Mouse (Mus musculus) heart, embryonic 14.5 days (tissue): Measurements from ENCODE around the gene Khk. TPM values are rescaled to one million over a fixed set of nuclear protein-coding genes. Genes with fewer than 3 reads are reported as not detected.
A peak's percentile ranks its signal among the peaks of the same experiment; 100 is the strongest.

ENCODE experiments used
- ATAC-seq: fragments of 200-750 bp; cut with Nextera tagmentation; 2 replicates; pipeline ENCODE4 v1.8.0; 2017; ENCODE audit warnings: low read depth, moderate TSS enrichment; ENCODE audit not compliant: insufficient number of reproducible peaks, insufficient read depth, low FRiP score
- H3K27ac ChIP-seq, 2 experiments: fragments of 200-500 bp in 1 of 2; fragments of 300-500 bp in 1 of 2; sonication (generic) in 1 of 2; replicated peaks in 1 of 2; 2 replicates each; pipeline ENCODE4 v1.5.1; 2012 to 2014; ENCODE audit warnings: low read depth in 2 of 2, low read length in 2 of 2, control low read depth in 1 of 2, mild to moderate bottlenecking in 1 of 2, mixed read lengths in 1 of 2; ENCODE audit not compliant: control insufficient read depth in 1 of 2, insufficient read depth in 1 of 2
- H3K27me3 ChIP-seq: fragments of 300-500 bp; sonication (generic); 2 replicates; pipeline ENCODE4 v1.6.1; 2014; ENCODE audit warnings: mild to moderate bottlenecking, low read length, control low read depth; ENCODE audit not compliant: control insufficient read depth, insufficient read depth
- H3K36me3 ChIP-seq: fragments of 300-500 bp; sonication (generic); 2 replicates; pipeline ENCODE4 v1.6.1; 2014; ENCODE audit warnings: mild to moderate bottlenecking, control low read depth, low read length, mixed read lengths; ENCODE audit not compliant: control insufficient read depth, insufficient read depth
- H3K4me1 ChIP-seq, 2 experiments: fragments of 200-500 bp in 1 of 2; fragments of 300-500 bp in 1 of 2; sonication (generic) in 1 of 2; 2 replicates each; pipeline ENCODE4 v1.6.1; 2012 to 2014; ENCODE audit warnings: low read length in 2 of 2, control low read depth in 1 of 2, mixed read lengths in 1 of 2; ENCODE audit not compliant: control insufficient read depth in 2 of 2, insufficient read depth in 2 of 2
- H3K4me2 ChIP-seq: fragments of 300-500 bp; sonication (generic); 2 replicates; pipeline ENCODE4 v1.6.1; 2014; ENCODE audit warnings: mild to moderate bottlenecking, low read length
- H3K4me3 ChIP-seq, 2 experiments: fragments of 200-500 bp in 1 of 2; fragments of 300-500 bp in 1 of 2; sonication (generic) in 1 of 2; 2 replicates each; pipeline ENCODE4 v1.5.1; 2012 to 2014; ENCODE audit warnings: low read length in 2 of 2, mild to moderate bottlenecking in 2 of 2, control low read depth in 1 of 2, low read depth in 1 of 2, moderate library complexity in 1 of 2; ENCODE audit not compliant: control insufficient read depth in 1 of 2, insufficient read depth in 1 of 2
- H3K9ac ChIP-seq: fragments of 300-500 bp; sonication (generic); 2 replicates; pipeline ENCODE4 v1.6.1; 2014; ENCODE audit warnings: mild to moderate bottlenecking, low read length
- H3K9me3 ChIP-seq: fragments of 300-500 bp; sonication (generic); 2 replicates; pipeline ENCODE4 v1.6.1; 2016; ENCODE audit warnings: low read length, control low read depth; ENCODE audit not compliant: control insufficient read depth
- WGBS: fragments of 180-500 bp; shearing (Covaris S2); extraction: QIAGEN DNeasy Blood & Tissue Kit; methylation state at CpG from one replicate; pipeline ENCODE4 v1.1.7; 2014; 5-methylcytosine and 5-hydroxymethylcytosine counted together
- polyA plus RNA-seq: library from polyadenylated mRNA; unstranded; fragments of >200 nt; fragmentation: Nextera tagmentation; extraction: Ambion mirVana; gene quantifications from 2 replicates; pipeline ENCODE4 v1.2.1, GENCODE M21; 2014

Khk gene
- polyA plus RNA-seq, 1 experiment from 2014 or later, result 12.1 TPM

- no peak overlapping the region for H3K4me2 ChIP-seq
- H3K4me3 ChIP-seq, result no peak overlapping the region
- no peaks in the 10 kb centered on the region for H3K9me3 ChIP-seq
- peaks cover under 1% of the 10 kb centered on the region for H3K36me3 ChIP-seq
- WGBS, result 68% methylated on average over 2 of the region's 2 CpGs
- H3K4me1 ChIP-seq, result peaks cover 14 to 18% of the 10 kb centered on the region in 2 experiments
- ATAC-seq, result no peak
- no peaks in the 10 kb centered on the region for H3K27me3 ChIP-seq
- H3K27ac ChIP-seq, result no peak overlapping the region
- H3K9ac ChIP-seq, result no peak overlapping the region
These were observed 4.8 kb downstream of the Khk start for GRCm38 (mm10) chr5:30926073-30926472.

- Histone ChIP-seq H3K36me3 (no peaks in the 10 kb centered on the region), H3K4me2 (peak overlapping the region; percentile 55), H3K4me1 (peaks cover under 1 to 6% of the 10 kb centered on the region in 2 experiments; a peak in 2 of 4 replicates), H3K27me3 (no peaks in the 10 kb centered on the region), H3K9me3 (no peaks in the 10 kb centered on the region), H3K27ac (no peak overlapping the region), H3K4me3 (no peak overlapping the region; a peak in 1 of 4 replicates), H3K9ac (no peak overlapping the region)
- ATAC-seq, result no peak
- WGBS, result 40% methylated on average over 7 of the region's 7 CpGs
These were observed 6.8 kb downstream of the Khk start for GRCm38 (mm10) chr5:30927945-30928529.

- Histone ChIP-seq H3K4me1 (peaks cover 0 to 6% of the 10 kb centered on the region in 2 experiments; a peak in 2 of 4 replicates), H3K36me3 (no peaks in the 10 kb centered on the region), H3K27ac (no peak overlapping the region), H3K4me3 (no peak overlapping the region), H3K27me3 (no peaks in the 10 kb centered on the region), H3K9ac (no peak overlapping the region), H3K9me3 (no peaks in the 10 kb centered on the region), H3K4me2 (no peak overlapping the region)
- WGBS, result 47% methylated on average over 4 of the region's 4 CpGs
- no peak for ATAC-seq
These were observed 8.9 kb downstream of the Khk start for GRCm38 (mm10) chr5:30930121-30930520.

GRCm38 (mm10) chr5:30930846-30931245 lies 9.6 kb downstream of the Khk start:
- H3K27ac ChIP-seq, result no peak overlapping the region

GRCm38 (mm10) chr5:30931378-30931777 lies 10.1 kb downstream of the Khk start:
- WGBS, result 56% methylated on average over 4 of the region's 4 CpGs
- no peak overlapping the region for H3K27ac ChIP-seq

More at GRCm38 (mm10) chr5:30930846-30931245, 9.6 kb downstream of the Khk start:
- 79% methylated on average over 6 of the region's 6 CpGs for WGBS
- ATAC-seq, result no peak
- Histone ChIP-seq H3K9me3 (no peaks in the 10 kb centered on the region), H3K27me3 (no peaks in the 10 kb centered on the region), H3K4me3 (no peak overlapping the region), H3K9ac (no peak overlapping the region), H3K4me1 (peaks cover 0 to 6% of the 10 kb centered on the region in 2 experiments; a peak in 2 of 4 replicates), H3K4me2 (no peak overlapping the region), H3K36me3 (no peaks in the 10 kb centered on the region)

GRCm38 (mm10) chr5:30933705-30934104 lies 12.5 kb downstream of the Khk start:
- Histone ChIP-seq H3K27ac (no peak overlapping the region), H3K4me3 (no peak overlapping the region), H3K9me3 (no peaks in the 10 kb centered on the region), H3K4me2 (no peak overlapping the region), H3K4me1 (peaks cover 0 to 6% of the 10 kb centered on the region in 2 experiments; a peak in 2 of 4 replicates), H3K27me3 (no peaks in the 10 kb centered on the region), H3K36me3 (no peaks in the 10 kb centered on the region), H3K9ac (no peak overlapping the region)
- WGBS, result 59% methylated on average over 5 of the region's 5 CpGs
- no peak for ATAC-seq

More at GRCm38 (mm10) chr5:30931378-30931777, 10.1 kb downstream of the Khk start:
- Histone ChIP-seq H3K4me1 (peaks cover 0 to 6% of the 10 kb centered on the region in 2 experiments; a peak in 2 of 4 replicates), H3K36me3 (no peaks in the 10 kb centered on the region), H3K27me3 (no peaks in the 10 kb centered on the region), H3K9ac (no peak overlapping the region), H3K9me3 (no peaks in the 10 kb centered on the region), H3K4me3 (no peak overlapping the region), H3K4me2 (no peak overlapping the region)
- no peak for ATAC-seq

- Histone ChIP-seq H3K9me3 (no peaks in the 10 kb centered on the region), H3K4me3 (no peak overlapping the region), H3K9ac (no peak overlapping the region), H3K27ac (no peak overlapping the region), H3K27me3 (no peaks in the 10 kb centered on the region), H3K4me1 (peaks cover 0 to 6% of the 10 kb centered on the region in 2 experiments; a peak in 2 of 4 replicates), H3K36me3 (no peaks in the 10 kb centered on the region), H3K4me2 (no peak overlapping the region)
- no peak for ATAC-seq
- 92% methylated on average over 5 of the region's 5 CpGs for WGBS
These were observed 13.7 kb downstream of the Khk start for GRCm38 (mm10) chr5:30934725-30935461.
